11 mouse cellular contexts compared by ENCODE assay signal in genomic region chr13:34125711-34126110, GRCm38 (mm10). TPM values are rescaled to one million over a fixed set of nuclear protein-coding genes. Genes with fewer than 3 reads are reported as not detected.
DNase-seq lines count a peak whose midpoint lies in the region; ATAC-seq and TF ChIP-seq lines count a peak whose summit lies in the region.
"Had no signal": no experiment of that assay in that cellular context is flagged by ENCODE, and none has a peak within 500 bp of the region (broad histone marks: within the 10 kb centered on the region; RNA-seq: fewer than 3 reads in every experiment).

No protein-coding gene starts in this region.

- 58% methylated on average over 4 of the region's 4 CpGs for WGBS in cerebellum, adult 2 months
- 26% methylated on average over 4 of the region's 4 CpGs for WGBS in forebrain, embryonic 16.5 days
- 13% methylated on average over 4 of the region's 4 CpGs for WGBS in hindbrain, postnatal 0 days
- WGBS in midbrain, embryonic 14.5 days: 35% methylated on average over 4 of the region's 4 CpGs

- peak; percentile 66 to 74 for DNase-seq in cerebellum, postnatal 14 days
- no peak for DNase-seq in cerebellum, adult 2 months
- peak; percentile 49 for DNase-seq in hindbrain, postnatal 0 days (ENCODE audit: low spot score)
- DNase-seq in midbrain, embryonic 14.5 days: peak; percentile 34
- DNase-seq in embryo, embryonic 10 days (ENCODE audit: low spot score): no peak
- no peak for DNase-seq in spleen, postnatal 4 days (ENCODE audit: low spot score in 2 of 2)
- no peak for DNase-seq in lung, postnatal 14 days
- DNase-seq: liver, postnatal 0 days; thymus, postnatal 14 days had no signal

- no peak for ATAC-seq in forebrain, embryonic 16.5 days
- ATAC-seq in hindbrain, postnatal 0 days: no peak
- no peak for ATAC-seq in midbrain, embryonic 14.5 days (ENCODE audit: low FRiP score, low TSS enrichment)
- ATAC-seq: liver, postnatal 0 days; Patski had no signal

- no peak overlapping the region for H3K4me3 ChIP-seq in cerebellum, adult 2 months (replicated peaks; ENCODE audit: insufficient read depth, low read depth, low read length)
- peak overlapping the region; percentile 55 for H3K4me3 ChIP-seq in forebrain, embryonic 16.5 days (replicated peaks; ENCODE audit: low read length)
- peak overlapping the region; percentile 34 for H3K4me3 ChIP-seq in hindbrain, postnatal 0 days (ENCODE audit: low read length)
- H3K4me3 ChIP-seq in midbrain, embryonic 14.5 days (replicated peaks; ENCODE audit: low read depth, low read length): peak overlapping the region; percentile 50

- H3K27me3 ChIP-seq in cerebellum, adult 2 months (ENCODE audit: control insufficient read depth, insufficient read depth, low read length): no peaks in the 10 kb centered on the region
- H3K27me3 ChIP-seq in forebrain, embryonic 16.5 days (replicated peaks; ENCODE audit: control insufficient read depth, insufficient read depth, low read length): no peaks in the 10 kb centered on the region
- no peaks in the 10 kb centered on the region for H3K27me3 ChIP-seq in hindbrain, postnatal 0 days (ENCODE audit: insufficient read depth, low read length)
- H3K27me3 ChIP-seq in midbrain, embryonic 14.5 days (ENCODE audit: control insufficient read depth, insufficient read depth, low read length): no peaks in the 10 kb centered on the region
- H3K27me3 ChIP-seq: Patski had no signal

- TF ChIP-seq POLR2A in cerebellum, adult 2 months (IDR thresholded peaks at IDR 0.05; ENCODE audit: borderline replicate concordance, insufficient read depth, low read length): no peak

- H3K4me1 ChIP-seq in cerebellum, adult 2 months (ENCODE audit: control insufficient read depth, insufficient read depth, low read length): no peaks in the 10 kb centered on the region
- peaks cover 37% of the 10 kb centered on the region for H3K4me1 ChIP-seq in forebrain, embryonic 16.5 days (replicated peaks; ENCODE audit: control insufficient read depth, insufficient read depth, low read length)
- peaks cover 13% of the 10 kb centered on the region; the same call in 1 of the 2 replicates for H3K4me1 ChIP-seq in hindbrain, postnatal 0 days (ENCODE audit: insufficient read depth, low read length)
- peaks cover 36% of the 10 kb centered on the region for H3K4me1 ChIP-seq in midbrain, embryonic 14.5 days (ENCODE audit: control insufficient read depth, insufficient read depth, low read length)

- H3K27ac ChIP-seq in cerebellum, adult 2 months (ENCODE audit: insufficient read depth, low read length): no peak overlapping the region
- no peak overlapping the region; the same call in 1 of the 2 replicates for H3K27ac ChIP-seq in forebrain, embryonic 16.5 days (ENCODE audit: low read length)
- peak overlapping the region; percentile 2; the same call in 1 of the 2 replicates for H3K27ac ChIP-seq in hindbrain, postnatal 0 days
- H3K27ac ChIP-seq in midbrain, embryonic 14.5 days (replicated peaks; ENCODE audit: low read depth, low read length): 0 out of 2 replicates have a peak overlapping the region, but pooled peaks have one; percentile 32

- peak overlapping the region; percentile 54 for H3K9ac ChIP-seq in forebrain, embryonic 16.5 days (replicated peaks; ENCODE audit: low read depth, low read length)
- H3K9ac ChIP-seq in hindbrain, postnatal 0 days (replicated peaks; ENCODE audit: low read length): peak overlapping the region; percentile 56
- H3K9ac ChIP-seq in midbrain, embryonic 14.5 days (replicated peaks; ENCODE audit: low read length): peak overlapping the region; percentile 67
- H3K9ac ChIP-seq: liver, postnatal 0 days had no signal

- H3K9me3 ChIP-seq in forebrain, embryonic 16.5 days (ENCODE audit: control insufficient read depth, low read length): no peaks in the 10 kb centered on the region
- no peaks in the 10 kb centered on the region for H3K9me3 ChIP-seq in hindbrain, postnatal 0 days (ENCODE audit: low read length)
- no peaks in the 10 kb centered on the region for H3K9me3 ChIP-seq in midbrain, embryonic 14.5 days (ENCODE audit: control insufficient read depth, low read length)

- peak overlapping the region; percentile 96 for H3K4me2 ChIP-seq in forebrain, embryonic 16.5 days (ENCODE audit: low read length)
- peak overlapping the region; percentile 77 for H3K4me2 ChIP-seq in hindbrain, postnatal 0 days (ENCODE audit: low read depth, low read length)
- peak overlapping the region; percentile 99 for H3K4me2 ChIP-seq in midbrain, embryonic 14.5 days (ENCODE audit: low read length)

- peaks cover 16% of the 10 kb centered on the region for H3K36me3 ChIP-seq in forebrain, embryonic 16.5 days (ENCODE audit: control insufficient read depth, insufficient read depth)
- peaks cover 4% of the 10 kb centered on the region; the same call in 1 of the 2 replicates for H3K36me3 ChIP-seq in hindbrain, postnatal 0 days (ENCODE audit: insufficient read depth, low read length)
- H3K36me3 ChIP-seq in midbrain, embryonic 14.5 days (ENCODE audit: control insufficient read depth, insufficient read depth, low read length): peaks cover 48% of the 10 kb centered on the region

- TF ChIP-seq CTCF in cerebellum, adult 2 months (IDR thresholded peaks at IDR 0.05; ENCODE audit: borderline replicate concordance, insufficient read depth, low read depth, low read length): no peak
- TF ChIP-seq CTCF in hindbrain, postnatal 0 days (IDR thresholded peaks at IDR 0.05; ENCODE audit: low read depth): no peak

RNA-seq across cellular contexts. Expression of gene Tubb2b, which starts 4.6 kb away (rescaled TPM):
- polyA plus RNA-seq in cerebellum, adult 2 months (2012; rRNA removed): 224 and 255 TPM in 2 replicates
- 1,170 and 1,210 TPM in 2 replicates for polyA plus RNA-seq in forebrain, embryonic 16.5 days (2015; fragmentation: Nextera tagmentation; extraction: Ambion mirVana)
- total RNA-seq in hindbrain, postnatal 0 days (2014; rRNA removed): 4,422 and 4,857 TPM in 2 replicates
- 709 and 787 TPM in 2 replicates for polyA plus RNA-seq in hindbrain, postnatal 0 days (2015; fragmentation: Nextera tagmentation; extraction: Ambion mirVana)
- polyA plus RNA-seq in midbrain, embryonic 14.5 days (2014; fragmentation: Nextera tagmentation; extraction: Ambion mirVana): 758 and 1,005 TPM in 2 replicates

RNA-seq across cellular contexts. Expression of gene Psmg4, which starts 37.1 kb away (rescaled TPM):
- 45.3 and 48.3 TPM in 2 replicates for polyA plus RNA-seq in cerebellum, adult 2 months (2012; rRNA removed)
- 82.3 and 89.0 TPM in 2 replicates for polyA plus RNA-seq in forebrain, embryonic 16.5 days (2015; fragmentation: Nextera tagmentation; extraction: Ambion mirVana)
- 41.6 and 75.9 TPM in 2 replicates for total RNA-seq in hindbrain, postnatal 0 days (2014; rRNA removed)
- 88.5 and 92.0 TPM in 2 replicates for polyA plus RNA-seq in hindbrain, postnatal 0 days (2015; fragmentation: Nextera tagmentation; extraction: Ambion mirVana)
- polyA plus RNA-seq in midbrain, embryonic 14.5 days (2014; fragmentation: Nextera tagmentation; extraction: Ambion mirVana): 79.2 and 96.7 TPM in 2 replicates

RNA-seq across cellular contexts. Expression of gene Tubb2a, which starts 47.9 kb away (rescaled TPM):
- 850 and 867 TPM in 2 replicates for polyA plus RNA-seq in cerebellum, adult 2 months (2012; rRNA removed)
- 1,717 and 2,137 TPM in 2 replicates for polyA plus RNA-seq in forebrain, embryonic 16.5 days (2015; fragmentation: Nextera tagmentation; extraction: Ambion mirVana)
- 6,578 and 6,630 TPM in 2 replicates for total RNA-seq in hindbrain, postnatal 0 days (2014; rRNA removed)
- polyA plus RNA-seq in hindbrain, postnatal 0 days (2015; fragmentation: Nextera tagmentation; extraction: Ambion mirVana): 3,263 and 3,562 TPM in 2 replicates
- 2,201 and 2,712 TPM in 2 replicates for polyA plus RNA-seq in midbrain, embryonic 14.5 days (2014; fragmentation: Nextera tagmentation; extraction: Ambion mirVana)

Comparison
In these comparisons a context has a peak if more than half of its experiments do, and no peak if none do; other contexts are left out.
1. DNase-seq: peak in cerebellum, postnatal 14 days (2 of 2), hindbrain, postnatal 0 days (single experiment) and midbrain, embryonic 14.5 days (single experiment); none in cerebellum, adult 2 months (0 of 2), embryo, embryonic 10 days (single experiment), spleen, postnatal 4 days (0 of 2) and lung, postnatal 14 days (single experiment).
2. H3K27ac ChIP-seq: peak in hindbrain, postnatal 0 days (single experiment) and midbrain, embryonic 14.5 days (single experiment); none in cerebellum, adult 2 months (single experiment) and forebrain, embryonic 16.5 days (single experiment).
3. Peak in every context shown above with its lines, with median percentiles within 50 percentile points of each other: H3K4me2 ChIP-seq and H3K9ac ChIP-seq.